Mouse (Mus musculus) central nervous system, embryonic 18 days (tissue): Measurements from ENCODE around the gene Fbrsl1. TPM values are rescaled to one million over a fixed set of nuclear protein-coding genes. Genes with fewer than 3 reads are reported as not detected.

ENCODE experiments used
- polyA plus RNA-seq: library from polyadenylated mRNA; depleted of rRNA; stranded (reverse); fragments of >200 nt; gene quantifications from 2 replicates; pipeline ENCODE4 v1.2.3, GENCODE M21; 2012; rRNA removed

The Fbrsl1 gene
- polyA plus RNA-seq: 35.2 and 42.5 TPM in 2 replicates

GRCm38 (mm10) chr5:110448436-110449134 lies at the start of gene Fbrsl1:
Gene Fbrsl1 (minus strand): TSS chr5:110448503.

DNA sequence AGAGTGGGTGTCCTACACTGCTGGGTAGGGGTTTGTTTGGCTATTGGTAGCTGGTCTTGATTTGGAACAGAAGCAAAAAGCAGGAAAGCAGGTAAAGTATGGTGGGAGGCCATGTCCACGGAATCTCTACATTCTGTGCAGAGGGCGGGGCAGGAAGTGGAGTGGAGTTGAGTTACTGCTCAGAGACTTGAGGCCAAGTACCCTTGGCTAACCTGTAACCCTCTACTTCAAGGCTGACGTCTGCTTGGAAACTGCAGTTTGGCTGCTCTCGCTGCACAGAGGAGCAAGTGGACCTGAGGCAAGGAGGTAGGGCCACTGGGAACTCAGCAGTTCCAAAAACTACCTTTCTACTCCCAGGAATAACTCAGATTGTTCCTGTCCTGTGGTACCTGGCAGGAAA lies 103.8 kb downstream of the Fbrsl1 start, which contains the start of gene Lrcol1:
Lrcol1 (plus strand) TSS at position 207 of the 400 bp plus-strand sequence.

DNA sequence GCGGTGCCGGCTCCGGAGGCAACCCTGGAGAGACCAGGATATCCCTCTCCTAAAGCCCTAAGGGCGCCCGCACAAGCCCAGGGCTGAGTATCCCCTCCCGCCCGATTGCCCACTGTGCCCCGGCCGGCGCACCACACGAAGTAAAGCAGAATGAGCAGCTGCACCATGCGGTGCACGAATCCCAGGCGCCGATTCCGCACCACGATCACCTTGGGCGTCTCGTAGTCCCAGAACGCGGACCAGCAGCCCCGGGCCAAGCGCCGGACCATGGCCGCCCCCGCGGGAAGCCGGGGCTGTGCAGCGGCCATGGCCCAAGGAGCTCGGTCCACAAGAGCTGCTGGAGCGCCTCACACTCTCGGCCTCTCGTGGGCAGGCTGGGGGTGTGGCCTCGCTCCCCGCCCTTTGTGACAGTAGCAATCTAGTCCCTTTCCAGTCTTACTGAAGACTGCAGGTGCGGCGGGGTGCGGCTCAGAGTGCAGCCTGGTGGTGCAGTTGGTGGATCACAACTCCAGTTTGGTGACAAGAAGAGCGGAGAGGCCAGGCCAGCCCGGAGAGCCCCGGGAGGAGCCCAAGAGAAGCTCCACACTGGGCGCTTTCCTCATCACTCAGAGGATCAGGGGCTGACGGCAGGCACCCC lies 105.5 kb downstream of the Fbrsl1 start, which contains the start of gene P2rx2:
P2rx2 (minus strand) TSS at position 565 of the 637 bp plus-strand sequence.

Other genes starting within 250 kb of the Fbrsl1 start
- 17.2 and 19.1 TPM in 2 replicates for gene Ankle2, start 217.5 kb downstream of the Fbrsl1 start, polyA plus RNA-seq
- 56.2 and 59.1 TPM in 2 replicates for gene Pgam5, start 178.6 kb downstream of the Fbrsl1 start, polyA plus RNA-seq
- 5.2 and 6.8 TPM in 2 replicates for gene Pxmp2, start 162.3 kb downstream of the Fbrsl1 start, polyA plus RNA-seq
- gene Pole, start 162.2 kb downstream of the Fbrsl1 start, polyA plus RNA-seq: 7.8 and 8.8 TPM in 2 replicates
- gene P2rx2, start 105.3 kb downstream of the Fbrsl1 start, polyA plus RNA-seq: 20.4 and 21.6 TPM in 2 replicates
- not detected in 2 replicates for gene Lrcol1, start 103.8 kb downstream of the Fbrsl1 start, polyA plus RNA-seq
- gene Galnt9, start 95.9 kb upstream of the Fbrsl1 start, polyA plus RNA-seq: 38.9 and 41.5 TPM in 2 replicates
- 55.8 and 60.1 TPM in 2 replicates for gene Noc4l, start 204.9 kb upstream of the Fbrsl1 start, polyA plus RNA-seq
- 25.7 and 27.1 TPM in 2 replicates for gene Ddx51, start 204.9 kb upstream of the Fbrsl1 start, polyA plus RNA-seq